Mouse (Mus musculus): ENCODE results near the gene Cep55.

DNA sequence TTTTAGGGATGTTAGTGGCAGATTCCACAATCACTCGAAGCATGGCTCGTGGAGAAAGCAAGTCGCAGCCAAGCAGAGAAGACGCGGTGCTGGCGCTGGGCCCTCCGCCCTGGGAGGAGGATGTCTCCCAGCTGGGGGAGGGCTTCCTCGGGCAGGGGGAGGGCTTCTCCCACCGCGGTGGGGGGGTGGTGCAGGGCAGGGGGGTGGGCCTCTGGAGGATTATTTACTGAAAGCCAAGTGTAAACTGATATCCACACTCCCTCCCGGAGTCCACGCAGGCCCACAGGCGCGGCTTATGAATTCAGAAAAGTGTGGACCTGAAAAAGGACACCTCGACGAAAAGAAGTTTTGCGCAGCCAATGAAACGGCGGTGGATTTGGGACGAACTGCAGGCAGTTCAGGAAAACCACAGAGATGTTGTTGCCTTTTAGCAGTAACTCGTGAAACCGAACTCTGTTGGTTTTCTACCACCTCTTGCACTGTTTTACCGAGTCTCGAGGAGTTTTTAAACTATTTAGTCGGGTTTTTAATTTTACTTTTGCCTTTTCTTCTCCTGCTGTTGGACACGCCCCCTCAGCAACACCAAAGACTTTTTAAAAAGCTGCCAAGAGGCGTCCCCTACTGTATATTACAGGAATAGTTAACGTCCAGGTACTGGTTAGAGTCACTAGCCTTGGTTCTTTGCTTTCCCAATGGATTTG, 11.4 kb upstream of the Cep55 start, which contains the start of gene Myof:
- TF ChIP-seq CTCF (conservative IDR thresholded peaks at IDR 0.05; ENCODE audit: low read length) (no peak; the same call in 1 of the 2 replicates), NANOG (IDR thresholded peaks at IDR 0.05; ENCODE audit: borderline replicate concordance, low read length) (no peak)
